Mouse (Mus musculus) cerebellum, postnatal 14 days (tissue): ENCODE data around the gene D130043K22Rik.

Experiments used
- DNase-seq, 2 experiments: peaks; one replicate each; pipeline ENCODE4 v3.0.0; 2021; ENCODE audit warnings: mixed read lengths in 2 of 2

Gene D130043K22Rik

GRCm38 (mm10) chr13:24844983-24845955, at the start of gene D130043K22Rik:
Gene D130043K22Rik (plus strand): TSS chr13:24845135.
- DNase-seq: peak; percentile 58 to 69

GRCm38 (mm10) chr13:24798686-24799085, 46.2 kb upstream of the D130043K22Rik start:
- no peak for DNase-seq

- DNase-seq: no peak
Observed at GRCm38 (mm10) chr13:24799378-24799777, 45.6 kb upstream of the D130043K22Rik start.

- peak; percentile 48 to 70 for DNase-seq
Observed at GRCm38 (mm10) chr13:24799925-24800673, 44.8 kb upstream of the D130043K22Rik start.

- peak; percentile 97 to 98 for DNase-seq
Observed at GRCm38 (mm10) chr13:24800674-24801307, 44.1 kb upstream of the D130043K22Rik start.

- peak; percentile 66 to 69 for DNase-seq
Observed at GRCm38 (mm10) chr13:24801308-24801921, 43.5 kb upstream of the D130043K22Rik start, which contains the start of gene BC005537. Gene BC005537 (plus strand): TSS chr13:24801657.

- DNase-seq: peak; percentile 37 to 40
Observed at GRCm38 (mm10) chr13:24802131-24802691, 42.7 kb upstream of the D130043K22Rik start.

- DNase-seq: no peak
Observed at GRCm38 (mm10) chr13:24803196-24803595, 41.7 kb upstream of the D130043K22Rik start.

GRCm38 (mm10) chr13:24806079-24806478, 38.9 kb upstream of the D130043K22Rik start:
- peak in 1 of 2 experiments; percentile 13 for DNase-seq

GRCm38 (mm10) chr13:24812521-24812920, 32.4 kb upstream of the D130043K22Rik start:
- peak in 1 of 2 experiments; percentile 34 for DNase-seq

GRCm38 (mm10) chr13:24814616-24815015, 30.3 kb upstream of the D130043K22Rik start:
- DNase-seq: no peak

- DNase-seq: peak in 1 of 2 experiments; percentile 12
Observed at GRCm38 (mm10) chr13:24816125-24817092, 28.5 kb upstream of the D130043K22Rik start.

GRCm38 (mm10) chr13:24819931-24820330, 25.0 kb upstream of the D130043K22Rik start:
- no peak for DNase-seq

- DNase-seq: no peak
Observed at GRCm38 (mm10) chr13:24822663-24823343, 22.1 kb upstream of the D130043K22Rik start.

- no peak for DNase-seq
Observed at GRCm38 (mm10) chr13:24824647-24825046, 20.3 kb upstream of the D130043K22Rik start.

- peak in 1 of 2 experiments; percentile 30 for DNase-seq
Observed at GRCm38 (mm10) chr13:24825587-24825986, 19.3 kb upstream of the D130043K22Rik start.

- no peak for DNase-seq
Observed at GRCm38 (mm10) chr13:24826116-24826515, 18.8 kb upstream of the D130043K22Rik start.

GRCm38 (mm10) chr13:24830756-24831352, 14.1 kb upstream of the D130043K22Rik start:
- peak in 1 of 2 experiments; percentile 22 for DNase-seq

- DNase-seq: peak; percentile 96 to 98
Observed at GRCm38 (mm10) chr13:24831353-24832130, 13.4 kb upstream of the D130043K22Rik start, which contains the start of the genes Acot13 and Tdp2. Gene Acot13 (minus strand): TSS chr13:24831540. Gene Tdp2 (plus strand): TSS chr13:24831679.
